ENCODE assay signal across 10 mouse cellular contexts in the genomic region with DNA sequence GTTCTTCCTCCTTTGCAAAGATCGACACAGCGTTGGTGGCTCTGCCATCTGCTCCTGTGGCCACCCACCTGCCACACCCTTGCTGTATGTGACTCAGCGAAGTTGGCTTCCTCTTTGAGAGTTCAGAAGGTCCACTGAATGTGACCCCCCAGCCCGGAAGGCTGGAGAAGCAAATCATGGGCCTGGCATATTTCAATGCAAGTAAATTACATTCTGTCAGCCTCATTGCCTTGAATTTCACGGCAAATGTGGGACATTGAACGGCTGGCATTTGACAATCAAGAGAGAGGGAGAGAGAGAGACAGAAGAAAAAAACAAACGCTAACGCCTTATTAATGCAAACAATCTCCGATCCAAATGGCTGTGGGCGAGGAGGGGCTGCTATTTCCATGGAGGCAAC. TPM values are rescaled to one million over a fixed set of nuclear protein-coding genes. Genes with fewer than 3 reads are reported as not detected.
DNase-seq lines count a peak whose midpoint lies in the region; ATAC-seq and TF ChIP-seq lines count a peak whose summit lies in the region.
"Had no signal": no experiment of that assay in that cellular context is flagged by ENCODE, and none has a peak within 500 bp of the region (broad histone marks: within the 10 kb centered on the region; RNA-seq: fewer than 3 reads in every experiment).

No protein-coding gene starts in this region.

- 48% methylated on average over 10 of the region's 10 CpGs for WGBS in midbrain, embryonic 13.5 days
- 34% methylated on average over 10 of the region's 10 CpGs for WGBS in midbrain, embryonic 15.5 days
- WGBS in liver, embryonic 14.5 days (ENCODE audit: insufficient replicate concordance), result 34% methylated on average over 10 of the region's 10 CpGs
- WGBS in intestine, embryonic 16.5 days, result 43% methylated on average over 10 of the region's 10 CpGs

- TF ChIP-seq EP300 in liver, embryonic 14.5 days (IDR thresholded peaks at IDR 0.05; ENCODE audit: low read depth), result no peak

- no peak overlapping the region for H3K9ac ChIP-seq in midbrain, embryonic 13.5 days (replicated peaks)
- H3K9ac ChIP-seq in midbrain, embryonic 15.5 days, result no peak overlapping the region
- H3K9ac ChIP-seq in liver, embryonic 14.5 days (replicated peaks), result no peak overlapping the region
- no peak overlapping the region for H3K9ac ChIP-seq in intestine, embryonic 16.5 days (ENCODE audit: low read depth, low read length)
- H3K9ac ChIP-seq: heart, embryonic 13.5 days; neural tube, embryonic 13.5 days had no signal

- 0 out of 2 replicates have a peak overlapping the region, but pooled peaks have one; percentile 2 for H3K4me2 ChIP-seq in midbrain, embryonic 13.5 days (replicated peaks)
- H3K4me2 ChIP-seq in midbrain, embryonic 15.5 days, result no peak overlapping the region
- no peak overlapping the region for H3K4me2 ChIP-seq in liver, embryonic 14.5 days (ENCODE audit: low read depth)
- no peak overlapping the region for H3K4me2 ChIP-seq in intestine, embryonic 16.5 days (ENCODE audit: low read depth, low read length)
- H3K4me2 ChIP-seq: heart, embryonic 13.5 days; neural tube, embryonic 13.5 days had no signal

- H3K36me3 ChIP-seq in midbrain, embryonic 13.5 days, result no peaks in the 10 kb centered on the region
- H3K36me3 ChIP-seq in midbrain, embryonic 15.5 days (replicated peaks), result no peaks in the 10 kb centered on the region
- H3K36me3 ChIP-seq in liver, embryonic 14.5 days (replicated peaks; ENCODE audit: control insufficient read depth, insufficient read depth, low read depth), result no peaks in the 10 kb centered on the region
- no peaks in the 10 kb centered on the region for H3K36me3 ChIP-seq in intestine, embryonic 16.5 days (ENCODE audit: control insufficient read depth, insufficient read depth, low read length)
- H3K36me3 ChIP-seq: heart, embryonic 13.5 days; neural tube, embryonic 13.5 days had no signal

- TF ChIP-seq CTCF in liver, embryonic 14.5 days (IDR thresholded peaks at IDR 0.05; ENCODE audit: low read depth), result no peak

- no peak overlapping the region for H3K4me3 ChIP-seq in midbrain, embryonic 13.5 days (replicated peaks)
- no peak overlapping the region for H3K4me3 ChIP-seq in midbrain, embryonic 15.5 days
- H3K4me3 ChIP-seq in liver, embryonic 14.5 days (ENCODE audit: insufficient read depth in 1 of 2, low read depth in 2 of 2, low read length in 2 of 2), result no peak overlapping the region
- H3K4me3 ChIP-seq in intestine, embryonic 16.5 days (ENCODE audit: low read length), result no peak overlapping the region
- H3K4me3 ChIP-seq: heart, embryonic 13.5 days; neural tube, embryonic 13.5 days had no signal

- peak overlapping the region; percentile 47 for H3K27ac ChIP-seq in midbrain, embryonic 13.5 days
- no peak overlapping the region for H3K27ac ChIP-seq in midbrain, embryonic 15.5 days
- H3K27ac ChIP-seq in liver, embryonic 14.5 days, result no peak overlapping the region
- no peak overlapping the region for H3K27ac ChIP-seq in intestine, embryonic 16.5 days (ENCODE audit: low read length)
- H3K27ac ChIP-seq: heart, embryonic 13.5 days; neural tube, embryonic 13.5 days had no signal

- DNase-seq in cerebellum, adult 11-12 months, result peak; percentile 5
- no peak for DNase-seq in cerebellum, postnatal 4 days (ENCODE audit: low spot score in 2 of 2)
- peak; percentile 7 to 9 for DNase-seq in frontal cortex, postnatal 25 days (ENCODE audit: low spot score in 2 of 2)
- DNase-seq in liver, embryonic 14.5 days (ENCODE audit: low read depth in 3 of 3, low spot score in 3 of 3), result peak in 2 of 3 experiments; percentile 3 to 6
- DNase-seq in spleen, postnatal 4 days (ENCODE audit: low spot score in 2 of 2), result no peak

- no peak for ATAC-seq in midbrain, embryonic 13.5 days
- no peak for ATAC-seq in midbrain, embryonic 15.5 days (replicated peaks)
- no peak for ATAC-seq in liver, embryonic 14.5 days (ENCODE audit: insufficient read depth)
- ATAC-seq in intestine, embryonic 16.5 days, result no peak

- H3K4me1 ChIP-seq in midbrain, embryonic 13.5 days (replicated peaks), result peaks cover 9% of the 10 kb centered on the region
- peaks cover 4% of the 10 kb centered on the region; the same call in 1 of the 2 replicates for H3K4me1 ChIP-seq in midbrain, embryonic 15.5 days
- 0 out of 4 replicates have a peak, but pooled peaks cover 0 to 2% of the 10 kb centered on the region in 2 experiments for H3K4me1 ChIP-seq in liver, embryonic 14.5 days (replicated peaks; ENCODE audit: control insufficient read depth in 2 of 2, insufficient read depth in 2 of 2, low read length in 1 of 2)
- H3K4me1 ChIP-seq in intestine, embryonic 16.5 days (ENCODE audit: control insufficient read depth, insufficient read depth, low read length), result peaks cover 3% of the 10 kb centered on the region
- H3K4me1 ChIP-seq: heart, embryonic 13.5 days had no signal

- peaks cover 6% of the 10 kb centered on the region; the same call in 1 of the 2 replicates for H3K27me3 ChIP-seq in midbrain, embryonic 13.5 days
- no peaks in the 10 kb centered on the region; the same call in 1 of the 2 replicates for H3K27me3 ChIP-seq in midbrain, embryonic 15.5 days (replicated peaks)
- H3K27me3 ChIP-seq in liver, embryonic 14.5 days (ENCODE audit: control insufficient read depth, insufficient read depth, low read length), result no peaks in the 10 kb centered on the region
- no peaks in the 10 kb centered on the region for H3K27me3 ChIP-seq in intestine, embryonic 16.5 days (replicated peaks; ENCODE audit: control insufficient read depth, insufficient read depth, low read length)
- H3K27me3 ChIP-seq: heart, embryonic 13.5 days had no signal

- no peaks in the 10 kb centered on the region for H3K9me3 ChIP-seq in midbrain, embryonic 13.5 days
- no peaks in the 10 kb centered on the region for H3K9me3 ChIP-seq in midbrain, embryonic 15.5 days
- H3K9me3 ChIP-seq in liver, embryonic 14.5 days (ENCODE audit: control insufficient read depth, low read length), result no peaks in the 10 kb centered on the region
- no peaks in the 10 kb centered on the region for H3K9me3 ChIP-seq in intestine, embryonic 16.5 days (ENCODE audit: control insufficient read depth, low read length)
- H3K9me3 ChIP-seq: heart, embryonic 13.5 days; neural tube, embryonic 13.5 days had no signal

RNA-seq across cellular contexts. Expression of a gene that starts 38.2 kb away (rescaled TPM):
- polyA plus RNA-seq in midbrain, embryonic 13.5 days (2015; fragmentation: Nextera tagmentation; extraction: Ambion mirVana), result 65.9 and 68.0 TPM in 2 replicates
- polyA plus RNA-seq in midbrain, embryonic 15.5 days (2015; fragmentation: Nextera tagmentation; extraction: Ambion mirVana), result 59.0 and 60.2 TPM in 2 replicates
- 0.25 and 0.26 TPM in 2 replicates for polyA plus RNA-seq in liver, embryonic 14.5 days (2012; rRNA removed)
- polyA plus RNA-seq in liver, embryonic 14.5 days (2014; fragmentation: Nextera tagmentation; extraction: Ambion mirVana), result 0.65 and 0.83 TPM in 2 replicates
- 5.9 and 6.1 TPM in 2 replicates for polyA plus RNA-seq in intestine, embryonic 16.5 days (2015; fragmentation: Nextera tagmentation; extraction: Ambion mirVana)

Comparison
In these comparisons a context has a peak if more than half of its experiments do, and no peak if none do; other contexts are left out.
1. DNase-seq: peak in cerebellum, adult 11-12 months (single experiment), frontal cortex, postnatal 25 days (2 of 2) and liver, embryonic 14.5 days (2 of 3); none in cerebellum, postnatal 4 days (0 of 2) and spleen, postnatal 4 days (0 of 2).